Mouse (Mus musculus): ENCODE data around the gene Mlycd. TPM values are rescaled to one million over a fixed set of nuclear protein-coding genes. Genes with fewer than 3 reads are reported as not detected.

Mlycd gene
- total and polyA plus RNA-seq, 3 experiments, result 4.2 to 12.3 (median 5.1) TPM

DNA sequence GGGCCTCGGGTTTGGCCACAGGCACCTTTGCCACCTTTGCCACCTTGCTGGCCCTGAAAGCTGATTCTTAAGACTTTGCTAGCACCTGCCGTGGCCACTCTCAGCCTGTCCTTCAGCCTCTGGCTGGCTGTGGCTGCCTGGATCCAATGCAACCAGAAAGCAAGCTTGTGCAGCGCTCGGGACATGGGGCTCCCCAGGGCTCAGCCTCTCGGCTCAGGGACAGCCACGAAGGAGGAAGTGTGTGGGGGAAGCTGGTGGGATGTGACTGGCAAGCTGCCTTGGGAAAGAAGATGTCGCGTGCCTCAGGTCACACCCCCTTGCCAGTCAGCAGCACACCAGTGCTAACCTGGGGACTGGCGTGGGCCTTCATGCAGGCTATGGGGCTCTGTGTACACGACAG, 30.1 kb downstream of the Mlycd start:
- in situ Hi-C loops (cut with MboI; ENCODE audit: low pct_ligation_motif_present, low pct_unique_long_range_greater_than_20kb, low sequenced_read_pairs), result no loop called here
- DNase-seq (ENCODE audit: extremely low read depth), result peak; percentile 41
- peak overlapping the region in 1 of 3 experiments; percentile 10 for H3K4me3 ChIP-seq (replicated peaks in 1 of 3; ENCODE audit: low read depth in 2 of 3, low read length in 2 of 3, poor library complexity in 1 of 3)
- H3K4me1 ChIP-seq (ENCODE audit: control insufficient read depth in 1 of 2, insufficient read depth in 2 of 2), result peaks cover 67 to 97% of the 10 kb centered on the region in 2 experiments
- H3K4me2 ChIP-seq (ENCODE audit: insufficient read depth, low read depth, poor library complexity, severe bottlenecking), result no peak overlapping the region
- peak; percentile 59 for TF ChIP-seq BHLHE40 (IDR thresholded peaks at IDR 0.05; ENCODE audit: low read depth, low read length)
- TF ChIP-seq NELFE (IDR thresholded peaks at IDR 0.05; ENCODE audit: low read depth, low read length), result no peak
- no peaks in the 10 kb centered on the region for H3K79me2 ChIP-seq (replicated peaks; ENCODE audit: control insufficient read depth, extremely low read depth, insufficient read depth, poor library complexity, severe bottlenecking)
- dilution Hi-C loops (cut with MboI; ENCODE audit: extremely low pct_ligation_motif_present, extremely low pct_unique_long_range_greater_than_20kb, low sequenced_read_pairs), result no loop called here
- H3K9ac ChIP-seq (ENCODE audit: insufficient read depth, low read depth), result no peak overlapping the region
- H3K9me3 ChIP-seq (replicated peaks; ENCODE audit: low read length), result no peaks in the 10 kb centered on the region
- no peaks in the 10 kb centered on the region for H3K27me3 ChIP-seq (replicated peaks)
- H3K27ac ChIP-seq (ENCODE audit: insufficient read depth, low read depth), result peak overlapping the region; percentile 54
- no peaks in the 10 kb centered on the region for H3K36me3 ChIP-seq (replicated peaks in 1 of 2; ENCODE audit: control insufficient read depth in 1 of 2, insufficient read depth in 1 of 2, low read length in 1 of 2)

GRCm38 (mm10) chr8:119425533-119425932, 30.9 kb downstream of the Mlycd start:
- no peak for DNase-seq (ENCODE audit: extremely low read depth)
- in situ Hi-C loops (cut with MboI; ENCODE audit: low pct_ligation_motif_present, low pct_unique_long_range_greater_than_20kb, low sequenced_read_pairs), result no loop called here
- H3K27ac ChIP-seq (ENCODE audit: insufficient read depth, low read depth), result no peak overlapping the region

DNA sequence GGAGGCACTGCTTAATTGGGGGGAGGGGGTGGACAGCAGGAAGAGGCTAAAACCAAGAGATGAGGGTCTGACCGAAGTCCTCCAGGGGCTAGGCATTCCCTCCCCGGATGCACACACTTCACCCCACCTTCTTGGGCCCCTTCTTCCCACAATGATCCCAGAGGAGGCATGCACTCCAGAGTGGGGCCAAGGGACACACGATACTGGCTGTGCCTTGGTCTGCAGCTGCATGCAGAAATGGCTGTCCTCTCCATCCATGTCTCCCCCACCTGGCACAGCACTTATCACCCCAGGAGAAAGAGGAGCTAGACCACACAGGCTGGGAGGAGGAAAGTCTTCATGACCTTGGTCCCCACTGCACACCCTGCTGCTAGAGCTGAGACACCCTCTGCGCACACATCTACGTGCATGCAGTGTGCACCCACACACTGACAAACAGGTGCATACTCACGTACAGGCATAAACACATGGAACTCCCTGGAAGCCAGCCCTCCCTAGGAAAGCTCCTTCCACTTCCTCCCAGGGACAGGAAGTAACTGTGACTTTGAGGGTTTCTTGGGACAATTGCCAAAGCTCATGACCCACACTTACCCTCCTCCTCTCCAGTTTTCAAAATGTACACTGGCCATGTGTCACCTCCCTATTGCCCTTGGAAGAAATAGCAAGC, 31.5 kb downstream of the Mlycd start:
- DNase-seq (ENCODE audit: extremely low read depth), result no peak
- no peaks in the 10 kb centered on the region for H3K9me3 ChIP-seq (replicated peaks; ENCODE audit: low read length)
- no peak overlapping the region for H3K27ac ChIP-seq (ENCODE audit: insufficient read depth, low read depth)
- no peak overlapping the region for H3K4me2 ChIP-seq (ENCODE audit: insufficient read depth, low read depth, poor library complexity, severe bottlenecking)
- dilution Hi-C loops (cut with MboI; ENCODE audit: extremely low pct_ligation_motif_present, extremely low pct_unique_long_range_greater_than_20kb, low sequenced_read_pairs), result no loop called here
- H3K9ac ChIP-seq (ENCODE audit: insufficient read depth, low read depth), result no peak overlapping the region
- H3K36me3 ChIP-seq (replicated peaks in 1 of 2; ENCODE audit: control insufficient read depth in 1 of 2, insufficient read depth in 1 of 2, low read length in 1 of 2), result no peaks in the 10 kb centered on the region
- no peak for TF ChIP-seq MYC (IDR thresholded peaks at IDR 0.05; ENCODE audit: low read depth, low read length)
- TF ChIP-seq USF2 (conservative IDR thresholded peaks at IDR 0.05; ENCODE audit: low read depth, low read length), result no peak
- no peak for TF ChIP-seq PAX5 (IDR thresholded peaks at IDR 0.05; ENCODE audit: low read length)
- no peak for TF ChIP-seq CHD1 (IDR thresholded peaks at IDR 0.05; ENCODE audit: low read depth, low read length)
- no peak for TF ChIP-seq MXI1 (IDR thresholded peaks at IDR 0.05; ENCODE audit: low read depth, low read length)
- no peak for TF ChIP-seq BHLHE40 (IDR thresholded peaks at IDR 0.05; ENCODE audit: low read depth, low read length)
- TF ChIP-seq SMC3 (IDR thresholded peaks at IDR 0.05; ENCODE audit: low read depth, low read length), result no peak
- TF ChIP-seq JUND (conservative IDR thresholded peaks at IDR 0.05; ENCODE audit: low read depth, low read length), result no peak
- TF ChIP-seq ZC3H11A (IDR thresholded peaks at IDR 0.05; ENCODE audit: low read depth, low read length), result no peak
- TF ChIP-seq MAFK (IDR thresholded peaks at IDR 0.05; ENCODE audit: insufficient replicate concordance, low read length), result no peak
- TF ChIP-seq MEF2A (IDR thresholded peaks at IDR 0.05; ENCODE audit: borderline replicate concordance, low read depth, low read length), result no peak
- no peak for TF ChIP-seq ZKSCAN1 (IDR thresholded peaks at IDR 0.05; ENCODE audit: borderline replicate concordance, low read depth, low read length)
- TF ChIP-seq ZNF384 (IDR thresholded peaks at IDR 0.05; ENCODE audit: low read depth, low read length), result no peak
- H3K4me3 ChIP-seq (replicated peaks in 1 of 3; ENCODE audit: low read depth in 2 of 3, low read length in 2 of 3, poor library complexity in 1 of 3), result no peak overlapping the region
- H3K79me2 ChIP-seq (replicated peaks; ENCODE audit: control insufficient read depth, extremely low read depth, insufficient read depth, poor library complexity, severe bottlenecking), result no peaks in the 10 kb centered on the region
- in situ Hi-C loops (cut with MboI; ENCODE audit: low pct_ligation_motif_present, low pct_unique_long_range_greater_than_20kb, low sequenced_read_pairs), result no loop called here
- H3K27me3 ChIP-seq (replicated peaks), result no peaks in the 10 kb centered on the region
- peaks cover 63 to 85% of the 10 kb centered on the region in 2 experiments for H3K4me1 ChIP-seq (ENCODE audit: control insufficient read depth in 1 of 2, insufficient read depth in 2 of 2)

More at GRCm38 (mm10) chr8:119425533-119425932, 30.9 kb downstream of the Mlycd start:
- no peak overlapping the region for H3K9ac ChIP-seq (ENCODE audit: insufficient read depth, low read depth)
- H3K9me3 ChIP-seq (replicated peaks; ENCODE audit: low read length), result no peaks in the 10 kb centered on the region
- dilution Hi-C loops (cut with MboI; ENCODE audit: extremely low pct_ligation_motif_present, extremely low pct_unique_long_range_greater_than_20kb, low sequenced_read_pairs), result no loop called here
- no peak overlapping the region for H3K4me2 ChIP-seq (ENCODE audit: insufficient read depth, low read depth, poor library complexity, severe bottlenecking)
- no peaks in the 10 kb centered on the region for H3K79me2 ChIP-seq (replicated peaks; ENCODE audit: control insufficient read depth, extremely low read depth, insufficient read depth, poor library complexity, severe bottlenecking)
- no peaks in the 10 kb centered on the region for H3K36me3 ChIP-seq (replicated peaks in 1 of 2; ENCODE audit: control insufficient read depth in 1 of 2, insufficient read depth in 1 of 2, low read length in 1 of 2)
- peak in 1 of 2 experiments; percentile 14; a peak in 2 of 4 replicates for TF ChIP-seq CTCF (conservative IDR thresholded peaks at IDR 0.05 in 1 of 2, IDR thresholded peaks at IDR 0.05 in 1 of 2; ENCODE audit: low read depth in 2 of 2, low read length in 2 of 2)
- TF ChIP-seq E2F4 (IDR thresholded peaks at IDR 0.05; ENCODE audit: insufficient replicate concordance, low read depth, low read length), result no peak
- no peaks in the 10 kb centered on the region for H3K27me3 ChIP-seq (replicated peaks)
- no peak overlapping the region for H3K4me3 ChIP-seq (replicated peaks in 1 of 3; ENCODE audit: low read depth in 2 of 3, low read length in 2 of 3, poor library complexity in 1 of 3)
- H3K4me1 ChIP-seq (ENCODE audit: control insufficient read depth in 1 of 2, insufficient read depth in 2 of 2), result peaks cover 65 to 92% of the 10 kb centered on the region in 2 experiments
